Comparison of ENCODE assay signal across 11 mouse cellular contexts in the genomic region with DNA sequence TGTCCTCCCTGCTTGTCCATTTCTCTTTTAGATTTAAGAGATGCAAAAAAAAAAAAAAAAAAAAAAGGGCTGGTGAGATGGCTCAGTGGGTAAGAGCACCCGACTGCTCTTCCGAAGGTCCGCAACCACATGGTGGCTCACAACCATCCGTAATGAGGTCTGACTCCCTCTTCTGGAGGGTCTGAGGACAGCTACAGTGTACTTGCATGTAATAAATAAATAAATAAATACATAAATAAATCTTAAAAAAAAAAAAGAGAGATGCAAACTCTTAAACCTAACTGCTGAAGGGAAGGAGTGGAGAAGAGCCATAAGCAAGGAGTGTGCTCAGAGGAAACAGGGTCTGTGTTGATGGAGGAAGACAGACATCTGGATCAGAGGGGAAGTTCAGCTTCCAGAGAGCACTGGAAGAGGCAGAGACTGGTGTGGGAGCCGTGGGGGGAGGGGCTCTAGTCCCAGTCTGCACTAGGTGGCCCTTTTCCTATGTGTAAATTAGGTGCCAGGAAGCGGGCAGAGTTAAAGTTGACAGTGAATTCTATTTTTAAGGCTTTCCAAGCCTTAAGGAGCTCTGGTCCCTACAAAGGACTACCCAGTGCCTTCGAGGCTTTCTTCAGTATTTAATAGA. TPM values are rescaled to one million over a fixed set of nuclear protein-coding genes. Genes with fewer than 3 reads are reported as not detected.
DNase-seq lines count a peak whose midpoint lies in the region; ATAC-seq and TF ChIP-seq lines count a peak whose summit lies in the region.
"Had no signal": no experiment of that assay in that cellular context is flagged by ENCODE, and none has a peak within 500 bp of the region (broad histone marks: within the 10 kb centered on the region; RNA-seq: fewer than 3 reads in every experiment).

No protein-coding gene starts in this region.

- DNase-seq in heart, embryonic 10.5 days (ENCODE audit: low spot score), result no peak
- DNase-seq in lung, adult 2 months, result no peak
- no peak for DNase-seq in lung, adult 18-20 months
- DNase-seq in embryonic facial prominence, embryonic 10.5 days (ENCODE audit: low spot score), result no peak
- DNase-seq in right cerebral cortex, postnatal 10 days (ENCODE audit: low spot score in 2 of 2), result no peak
- DNase-seq: gastrocnemius, postnatal 10 days had no signal

- ATAC-seq in heart, embryonic 11.5 days (replicated peaks; ENCODE audit: insufficient number of reproducible peaks, low FRiP score, low TSS enrichment), result no peak
- no peak for ATAC-seq in liver, embryonic 12.5 days
- ATAC-seq: activated CD4-positive, CD25-positive, alpha-beta regulatory T cell, adult 4 months; forebrain, embryonic 14.5 days had no signal

- 16% methylated on average over 7 of the region's 7 CpGs for WGBS in heart, embryonic 11.5 days (ENCODE audit: insufficient replicate concordance)
- 14% methylated on average over 7 of the region's 7 CpGs for WGBS in heart, embryonic 10.5 days
- 14% methylated on average over 7 of the region's 7 CpGs for WGBS in lung, adult 2 months
- WGBS in embryonic facial prominence, embryonic 10.5 days, result 27% methylated on average over 7 of the region's 7 CpGs
- 10% methylated on average over 7 of the region's 7 CpGs for WGBS in liver, embryonic 12.5 days (ENCODE audit: insufficient replicate concordance)

- H3K27me3 ChIP-seq in heart, embryonic 11.5 days (ENCODE audit: control insufficient read depth, insufficient read depth, low read length), result no peaks in the 10 kb centered on the region
- no peaks in the 10 kb centered on the region for H3K27me3 ChIP-seq in heart, embryonic 10.5 days (ENCODE audit: insufficient read depth, poor library complexity, severe bottlenecking)
- no peaks in the 10 kb centered on the region for H3K27me3 ChIP-seq in embryonic facial prominence, embryonic 10.5 days (replicated peaks; ENCODE audit: low read depth, poor library complexity, severe bottlenecking)
- H3K27me3 ChIP-seq in liver, embryonic 12.5 days (replicated peaks), result peaks cover 19% of the 10 kb centered on the region
- H3K27me3 ChIP-seq: hindbrain, embryonic 12.5 days had no signal

- H3K4me1 ChIP-seq in heart, embryonic 11.5 days (ENCODE audit: control insufficient read depth, insufficient read depth, low read length), result peaks cover 14% of the 10 kb centered on the region
- peaks cover 40% of the 10 kb centered on the region for H3K4me1 ChIP-seq in heart, embryonic 10.5 days
- 0 out of 2 replicates have a peak, but pooled peaks cover 3% of the 10 kb centered on the region for H3K4me1 ChIP-seq in lung, adult 2 months (ENCODE audit: control insufficient read depth, insufficient read depth, low read length)
- H3K4me1 ChIP-seq in embryonic facial prominence, embryonic 10.5 days, result peaks cover 45% of the 10 kb centered on the region
- H3K4me1 ChIP-seq in liver, embryonic 12.5 days, result peaks cover 35% of the 10 kb centered on the region

- H3K36me3 ChIP-seq in heart, embryonic 11.5 days (ENCODE audit: control insufficient read depth, insufficient read depth, low read length), result no peaks in the 10 kb centered on the region; the same call in 1 of the 2 replicates
- no peaks in the 10 kb centered on the region for H3K36me3 ChIP-seq in heart, embryonic 10.5 days
- peaks cover under 1% of the 10 kb centered on the region; the same call in 1 of the 2 replicates for H3K36me3 ChIP-seq in embryonic facial prominence, embryonic 10.5 days (replicated peaks)
- H3K36me3 ChIP-seq in liver, embryonic 12.5 days, result no peaks in the 10 kb centered on the region
- H3K36me3 ChIP-seq: hindbrain, embryonic 12.5 days had no signal

- no peak overlapping the region for H3K9ac ChIP-seq in heart, embryonic 11.5 days (ENCODE audit: low read depth, low read length)
- no peak overlapping the region for H3K9ac ChIP-seq in liver, embryonic 12.5 days
- H3K9ac ChIP-seq: hindbrain, embryonic 12.5 days had no signal

- no peak for TF ChIP-seq POLR2A in lung, adult 2 months (IDR thresholded peaks at IDR 0.05; ENCODE audit: borderline replicate concordance, extremely low read depth, low read depth, low read length)

- no peaks in the 10 kb centered on the region for H3K9me3 ChIP-seq in heart, embryonic 11.5 days (replicated peaks; ENCODE audit: control insufficient read depth, low read length)
- no peaks in the 10 kb centered on the region for H3K9me3 ChIP-seq in heart, embryonic 10.5 days
- H3K9me3 ChIP-seq in embryonic facial prominence, embryonic 10.5 days, result no peaks in the 10 kb centered on the region
- no peaks in the 10 kb centered on the region for H3K9me3 ChIP-seq in liver, embryonic 12.5 days (replicated peaks)
- H3K9me3 ChIP-seq: hindbrain, embryonic 12.5 days had no signal

- 0 out of 2 replicates have a peak, but pooled peaks have one; percentile 2 for TF ChIP-seq CTCF in lung, adult 2 months (IDR thresholded peaks at IDR 0.05; ENCODE audit: insufficient read depth, low read length)

- H3K4me2 ChIP-seq in heart, embryonic 11.5 days, result peak overlapping the region; percentile 51
- H3K4me2 ChIP-seq in liver, embryonic 12.5 days, result 0 out of 2 replicates have a peak overlapping the region, but pooled peaks have one; percentile 20

- H3K4me3 ChIP-seq in heart, embryonic 11.5 days (ENCODE audit: low read depth, low read length), result no peak overlapping the region
- no peak overlapping the region for H3K4me3 ChIP-seq in heart, embryonic 10.5 days
- H3K4me3 ChIP-seq in lung, adult 2 months (replicated peaks; ENCODE audit: extremely low read depth, low read depth, low read length), result no peak overlapping the region
- peak overlapping the region; percentile 37; the same call in 1 of the 2 replicates for H3K4me3 ChIP-seq in embryonic facial prominence, embryonic 10.5 days
- no peak overlapping the region for H3K4me3 ChIP-seq in liver, embryonic 12.5 days
- H3K4me3 ChIP-seq: hindbrain, embryonic 12.5 days had no signal

- H3K27ac ChIP-seq in heart, embryonic 11.5 days (ENCODE audit: low read depth, low read length), result no peak overlapping the region
- no peak overlapping the region for H3K27ac ChIP-seq in heart, embryonic 10.5 days
- no peak overlapping the region; the same call in 1 of the 2 replicates for H3K27ac ChIP-seq in embryonic facial prominence, embryonic 10.5 days (replicated peaks)
- H3K27ac ChIP-seq in liver, embryonic 12.5 days, result no peak overlapping the region

RNA-seq across cellular contexts. Expression of a gene that starts 5.8 kb away (rescaled TPM):
- polyA plus RNA-seq in heart, embryonic 11.5 days (2014; fragmentation: Nextera tagmentation; extraction: Ambion mirVana), result 0.30 and 0.42 TPM in 2 replicates
- 0.12 and 0.30 TPM in 2 replicates for polyA plus RNA-seq in heart, embryonic 10.5 days (2016; fragmentation: Nextera tagmentation; extraction: Ambion mirVana)
- polyA plus RNA-seq in lung, adult 2 months (2012; rRNA removed), result 0.15 and 0.34 TPM in 2 replicates
- polyA plus RNA-seq in embryonic facial prominence, embryonic 10.5 days (2016; fragmentation: Nextera tagmentation; extraction: Ambion mirVana), result 0.09 and 0.15 TPM in 2 replicates
- polyA plus RNA-seq in liver, embryonic 12.5 days (2016; fragmentation: Nextera tagmentation; extraction: Ambion mirVana), result 0.25 TPM in 2 replicates

RNA-seq across cellular contexts. Expression of a gene that starts 6.3 kb away (rescaled TPM):
- 6.0 and 8.9 TPM in 2 replicates for polyA plus RNA-seq in heart, embryonic 11.5 days (2014; fragmentation: Nextera tagmentation; extraction: Ambion mirVana)
- polyA plus RNA-seq in heart, embryonic 10.5 days (2016; fragmentation: Nextera tagmentation; extraction: Ambion mirVana), result 18.2 and 23.2 TPM in 2 replicates
- 20.3 and 24.2 TPM in 2 replicates for polyA plus RNA-seq in lung, adult 2 months (2012; rRNA removed)
- polyA plus RNA-seq in embryonic facial prominence, embryonic 10.5 days (2016; fragmentation: Nextera tagmentation; extraction: Ambion mirVana), result 31.0 and 33.0 TPM in 2 replicates
- 12.8 and 13.0 TPM in 2 replicates for polyA plus RNA-seq in liver, embryonic 12.5 days (2016; fragmentation: Nextera tagmentation; extraction: Ambion mirVana)

RNA-seq across cellular contexts. Expression of a gene that starts 21.7 kb away (rescaled TPM):
- 36.9 and 42.2 TPM in 2 replicates for polyA plus RNA-seq in heart, embryonic 11.5 days (2014; fragmentation: Nextera tagmentation; extraction: Ambion mirVana)
- polyA plus RNA-seq in heart, embryonic 10.5 days (2016; fragmentation: Nextera tagmentation; extraction: Ambion mirVana), result 42.4 and 50.3 TPM in 2 replicates
- 37.6 and 51.9 TPM in 2 replicates for polyA plus RNA-seq in lung, adult 2 months (2012; rRNA removed)
- polyA plus RNA-seq in embryonic facial prominence, embryonic 10.5 days (2016; fragmentation: Nextera tagmentation; extraction: Ambion mirVana), result 45.5 and 57.5 TPM in 2 replicates
- 14.0 and 15.3 TPM in 2 replicates for polyA plus RNA-seq in liver, embryonic 12.5 days (2016; fragmentation: Nextera tagmentation; extraction: Ambion mirVana)

RNA-seq across cellular contexts. Expression of a gene that starts 24.6 kb away (rescaled TPM):
- polyA plus RNA-seq in heart, embryonic 11.5 days (2014; fragmentation: Nextera tagmentation; extraction: Ambion mirVana), result 12.5 and 20.3 TPM in 2 replicates
- 27.1 and 32.7 TPM in 2 replicates for polyA plus RNA-seq in heart, embryonic 10.5 days (2016; fragmentation: Nextera tagmentation; extraction: Ambion mirVana)
- polyA plus RNA-seq in lung, adult 2 months (2012; rRNA removed), result 9.4 and 12.4 TPM in 2 replicates
- polyA plus RNA-seq in embryonic facial prominence, embryonic 10.5 days (2016; fragmentation: Nextera tagmentation; extraction: Ambion mirVana), result 36.0 and 38.1 TPM in 2 replicates
- polyA plus RNA-seq in liver, embryonic 12.5 days (2016; fragmentation: Nextera tagmentation; extraction: Ambion mirVana), result 7.0 and 8.2 TPM in 2 replicates

RNA-seq across cellular contexts. Expression of a gene that starts 55.5 kb away (rescaled TPM):
- polyA plus RNA-seq in heart, embryonic 11.5 days (2014; fragmentation: Nextera tagmentation; extraction: Ambion mirVana), result 15.5 and 16.9 TPM in 2 replicates
- 15.4 and 35.8 TPM in 2 replicates for polyA plus RNA-seq in heart, embryonic 10.5 days (2016; fragmentation: Nextera tagmentation; extraction: Ambion mirVana)
- 26.4 and 27.3 TPM in 2 replicates for polyA plus RNA-seq in lung, adult 2 months (2012; rRNA removed)
- 94.5 and 113 TPM in 2 replicates for polyA plus RNA-seq in embryonic facial prominence, embryonic 10.5 days (2016; fragmentation: Nextera tagmentation; extraction: Ambion mirVana)
- 3.3 and 5.3 TPM in 2 replicates for polyA plus RNA-seq in liver, embryonic 12.5 days (2016; fragmentation: Nextera tagmentation; extraction: Ambion mirVana)
- polyA plus RNA-seq: activated CD4-positive, CD25-positive, alpha-beta regulatory T cell, adult 4 months had no signal
